Mouse (Mus musculus): ENCODE data around the gene Fam50b.

The Fam50b gene

GRCm38 (mm10) chr13:34734686-34735085 is at the start of gene Fam50b:
Fam50b (plus strand) TSS chr13:34734850.
- no peak for DNase-seq

- DNase-seq, result no peak
These were observed 49.5 kb upstream of the Fam50b start for GRCm38 (mm10) chr13:34685008-34685765.

GRCm38 (mm10) chr13:34691049-34691448 is 43.6 kb upstream of the Fam50b start:
- no peak for DNase-seq

- DNase-seq, result no peak
These were observed 41.5 kb upstream of the Fam50b start for GRCm38 (mm10) chr13:34693111-34693510.

GRCm38 (mm10) chr13:34696734-34697332 is 37.8 kb upstream of the Fam50b start:
- DNase-seq, result no peak

GRCm38 (mm10) chr13:34700091-34700490 is 34.6 kb upstream of the Fam50b start:
- no peak for DNase-seq

GRCm38 (mm10) chr13:34700630-34701029 is 34.0 kb upstream of the Fam50b start:
- DNase-seq, result no peak

- DNase-seq, result no peak
These were observed 31.3 kb upstream of the Fam50b start for GRCm38 (mm10) chr13:34703301-34703700.

GRCm38 (mm10) chr13:34703795-34704194 is 30.9 kb upstream of the Fam50b start:
- DNase-seq, result no peak

GRCm38 (mm10) chr13:34704835-34705234 is 29.8 kb upstream of the Fam50b start:
- DNase-seq, result no peak

GRCm38 (mm10) chr13:34708955-34709354 is 25.7 kb upstream of the Fam50b start:
- peak; percentile 12 for DNase-seq

GRCm38 (mm10) chr13:34709566-34709965 is 25.1 kb upstream of the Fam50b start:
- DNase-seq, result no peak

GRCm38 (mm10) chr13:34711410-34711809 is 23.2 kb upstream of the Fam50b start:
- DNase-seq, result no peak

- DNase-seq, result no peak
These were observed 21.8 kb upstream of the Fam50b start for GRCm38 (mm10) chr13:34712881-34713280.

- DNase-seq, result no peak
These were observed 19.2 kb upstream of the Fam50b start for GRCm38 (mm10) chr13:34715437-34715838.

GRCm38 (mm10) chr13:34724831-34725592 is 9.6 kb upstream of the Fam50b start:
- DNase-seq, result no peak

GRCm38 (mm10) chr13:34725800-34726476 is 8.7 kb upstream of the Fam50b start:
- DNase-seq, result peak; percentile 75

- no peak for DNase-seq
These were observed 8.2 kb upstream of the Fam50b start for GRCm38 (mm10) chr13:34726477-34726805.

- no peak for DNase-seq
These were observed 7.6 kb upstream of the Fam50b start for GRCm38 (mm10) chr13:34727060-34727459.

GRCm38 (mm10) chr13:34731551-34731950 is 3.1 kb upstream of the Fam50b start:
- no peak for DNase-seq

- no peak for DNase-seq
These were observed 870 bp upstream of the Fam50b start for GRCm38 (mm10) chr13:34733780-34734179.

- DNase-seq, result no peak
These were observed 3.5 kb downstream of the Fam50b start for GRCm38 (mm10) chr13:34737968-34738698.

GRCm38 (mm10) chr13:34738699-34738973 is 4.0 kb downstream of the Fam50b start:
- DNase-seq, result no peak
